Mouse (Mus musculus) left cerebral cortex, adult 2 months (tissue): ENCODE data around the gene Arid4a. TPM values are rescaled to one million over a fixed set of nuclear protein-coding genes. Genes with fewer than 3 reads are reported as not detected.

Experiments used
- DNase-seq, 2 experiments: peaks; one replicate each; pipeline ENCODE4 v3.0.0; 2021 to 2022; ENCODE audit warnings: low spot score in 2 of 2, mixed read lengths in 1 of 2; ENCODE audit errors: extremely low spot score in 1 of 2
- H3K27ac ChIP-seq: fragments of 200-600 bp; 2 replicates; pipeline ENCODE4 v1.8.1; 2022
- H3K4me3 ChIP-seq: fragments of 200-600 bp; 2 replicates; pipeline ENCODE4 v1.8.1; 2022
- CTCF ChIP-seq: fragments of 200-600 bp; IDR thresholded peaks from 2 replicates; pipeline ENCODE4 v1.8.1; 2022; ENCODE audit warnings: antibody characterized with exemption, mild to moderate bottlenecking, moderate library complexity
- intact Hi-C: fragments of 180-260 bp; cut with DNase I; formaldehyde crosslinking; loops from one replicate; pipeline ENCODE4 v1.15.1; 2025
- total RNA-seq, 2 experiments: library from RNA; stranded (reverse); gene quantifications; 2 replicates each; pipeline ENCODE4 v1.2.3; 2021

Gene Arid4a
- total RNA-seq, 2 experiments from 2014 or later = 35.2 to 36.4 TPM

GRCm38 (mm10) chr12:71046501-71046900 lies 30.7 kb downstream of the Arid4a start:
- intact Hi-C loops = loop anchor here (2.0 kb wide), 1 partner anchor 32 kb away; the partner anchor contains the start of gene Arid4a
- no peak for TF ChIP-seq CTCF
- no peak for DNase-seq
- Histone ChIP-seq H3K4me3 (no peak overlapping the region), H3K27ac (no peak overlapping the region)

- Histone ChIP-seq H3K27ac (peak overlapping the region; percentile 90), H3K4me3 (peak overlapping the region; percentile 70)
- no peak for TF ChIP-seq CTCF
- intact Hi-C loops = loop anchor here (2.0 kb wide), 1 partner anchor 33 kb away; the partner anchor contains the start of gene Arid4a
- no peak for DNase-seq
Observed at GRCm38 (mm10) chr12:71047473-71048078, 31.8 kb downstream of the Arid4a start.

GRCm38 (mm10) chr12:71048117-71048516 lies 32.3 kb downstream of the Arid4a start:
- peak overlapping the region; percentile 90 for H3K27ac ChIP-seq
- intact Hi-C loops = no loop called here
- no peak for TF ChIP-seq CTCF
- peak; percentile 93 to 94 for DNase-seq
- peak overlapping the region; percentile 70 for H3K4me3 ChIP-seq

GRCm38 (mm10) chr12:71048561-71048960 lies 32.8 kb downstream of the Arid4a start:
- no peak for TF ChIP-seq CTCF
- H3K27ac ChIP-seq = peak overlapping the region; percentile 90
- DNase-seq = no peak
- H3K4me3 ChIP-seq = peak overlapping the region; percentile 70
- intact Hi-C loops = no loop called here

DNA sequence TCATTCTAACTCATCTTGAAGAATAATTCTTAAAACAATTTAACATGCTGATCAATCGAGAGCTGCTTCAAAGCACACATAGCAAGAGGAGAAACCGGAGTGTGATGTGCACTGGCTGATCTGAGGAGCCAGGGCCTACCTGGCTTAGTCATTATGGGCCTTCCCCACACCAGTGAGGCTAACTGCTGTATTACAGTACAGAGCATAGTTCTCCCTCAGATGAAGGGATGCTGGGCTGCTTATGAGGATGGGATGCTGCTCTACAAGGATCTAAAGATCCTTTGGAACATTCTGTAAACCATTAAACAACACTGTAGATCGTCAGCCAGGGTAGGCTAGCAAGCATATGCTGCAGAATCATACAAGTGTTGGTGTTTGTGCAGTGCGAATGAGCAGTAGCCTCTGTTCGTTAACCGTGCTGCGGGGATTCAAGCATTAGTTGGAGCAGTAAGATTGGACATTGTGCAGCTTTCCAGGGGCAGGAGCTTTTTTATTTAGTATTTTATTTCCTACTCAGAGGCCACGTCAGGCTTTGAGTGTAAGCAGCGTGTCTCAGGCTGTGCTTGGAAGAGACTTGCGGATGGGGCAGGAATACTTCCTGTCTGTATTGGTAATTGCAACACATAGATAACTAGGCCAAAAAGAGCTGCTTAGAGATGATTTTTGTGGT lies 33.9 kb downstream of the Arid4a start:
- TF ChIP-seq CTCF = no peak
- Histone ChIP-seq H3K4me3 (peak overlapping the region; percentile 70), H3K27ac (peak overlapping the region; percentile 90)
- DNase-seq = peak; percentile 18 to 26
- intact Hi-C loops = loop anchor here (2.0 kb wide), 1 partner anchor 81 kb away; no protein-coding TSS in a partner anchor

GRCm38 (mm10) chr12:71051079-71051478 lies 35.3 kb downstream of the Arid4a start:
- peak; percentile 58 for TF ChIP-seq CTCF
- no peak for DNase-seq
- Histone ChIP-seq H3K4me3 (no peak overlapping the region), H3K27ac (no peak overlapping the region)
- intact Hi-C loops = loop anchor here (2.0 kb wide), 1 partner anchor 82 kb away; no protein-coding TSS in a partner anchor

DNA sequence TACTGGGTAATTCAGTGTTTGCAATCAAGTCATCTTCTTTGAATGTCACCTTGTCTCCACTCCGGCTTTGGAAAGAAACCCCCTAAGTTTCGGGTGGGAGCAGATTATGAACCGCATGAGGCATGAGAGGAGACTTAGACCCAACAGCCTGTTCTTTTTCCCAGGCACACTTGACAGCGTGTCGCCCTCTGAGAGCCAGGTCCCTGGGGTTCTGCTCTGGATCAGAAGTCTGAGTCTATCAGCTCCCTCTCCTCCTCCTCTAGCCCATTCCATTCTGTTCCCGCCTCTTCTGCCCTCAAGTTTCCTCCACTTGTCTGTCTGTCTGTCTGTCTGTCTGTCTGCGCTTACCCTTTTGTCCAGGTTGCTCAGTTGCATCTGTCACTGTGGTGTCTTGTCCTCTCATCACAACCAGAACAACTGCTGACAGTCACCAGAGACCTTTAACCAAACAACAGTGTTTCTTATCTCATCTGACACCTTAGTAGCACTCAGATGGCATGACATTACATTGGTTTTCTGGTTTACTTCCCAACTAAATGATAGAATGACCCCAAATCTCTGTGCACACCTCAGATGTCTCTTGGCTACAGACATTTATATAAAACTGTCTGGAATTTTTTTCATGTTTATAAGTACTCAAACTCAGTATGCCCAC lies 36.7 kb downstream of the Arid4a start:
- H3K27ac ChIP-seq = peak overlapping the region; percentile 28; the same call in 1 of the 2 replicates
- no peak for TF ChIP-seq CTCF

DNA sequence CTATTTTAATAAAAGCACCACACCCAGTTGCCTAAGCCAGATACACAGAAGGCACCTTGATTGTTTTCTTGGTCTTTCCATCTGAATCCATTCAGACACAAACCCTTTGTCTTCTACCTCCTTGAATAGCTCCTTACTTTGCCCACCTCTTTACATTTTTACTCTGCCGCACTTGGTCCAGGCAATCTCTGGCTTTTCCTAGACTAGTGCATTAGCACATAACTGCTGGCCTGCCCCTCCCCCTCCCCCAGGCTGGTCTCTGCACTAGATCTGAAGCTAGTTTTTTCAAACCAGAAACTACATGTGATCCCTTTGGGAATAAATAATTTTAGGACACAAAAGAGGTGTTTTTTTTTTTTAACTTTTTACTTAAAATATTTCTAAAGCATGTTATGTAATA lies 37.2 kb downstream of the Arid4a start:
- TF ChIP-seq CTCF = no peak
- peak overlapping the region; percentile 28; the same call in 1 of the 2 replicates for H3K27ac ChIP-seq
- intact Hi-C loops = no loop called here
- no peak overlapping the region for H3K4me3 ChIP-seq
- no peak for DNase-seq

More for the DNA sequence above, 36.7 kb downstream of the Arid4a start:
- no peak overlapping the region for H3K4me3 ChIP-seq
- intact Hi-C loops = no loop called here
- DNase-seq = no peak

- H3K4me3 ChIP-seq = no peak overlapping the region
- no peak for DNase-seq
- intact Hi-C loops = no loop called here
- no peak for TF ChIP-seq CTCF
- no peak overlapping the region for H3K27ac ChIP-seq
Observed at GRCm38 (mm10) chr12:71053486-71053885, 37.7 kb downstream of the Arid4a start.

- intact Hi-C loops = no loop called here
- no peak for DNase-seq
- Histone ChIP-seq H3K4me3 (no peak overlapping the region), H3K27ac (no peak overlapping the region)
- no peak for TF ChIP-seq CTCF
Observed at GRCm38 (mm10) chr12:71055537-71055936, 39.7 kb downstream of the Arid4a start.

DNA sequence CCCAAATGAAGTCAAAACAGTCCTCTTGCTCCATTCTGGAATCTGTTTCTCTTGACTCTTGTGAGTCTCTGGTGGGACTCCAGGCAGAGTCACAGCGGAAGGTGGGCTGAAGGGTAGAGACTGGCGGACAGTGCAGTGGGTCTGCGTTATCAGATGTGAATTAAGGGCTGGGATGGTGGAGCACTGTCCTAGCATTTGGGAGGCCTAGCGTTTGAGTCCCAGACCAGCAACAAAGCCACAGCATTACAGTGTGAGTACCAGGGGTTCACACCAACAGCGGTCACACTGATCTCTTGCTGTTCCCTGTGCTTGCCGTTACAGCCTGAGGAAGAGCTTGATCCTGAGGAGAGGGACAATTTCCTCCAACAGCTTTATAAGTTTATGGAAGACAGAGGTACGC lies 44.0 kb downstream of the Arid4a start:
- H3K4me3 ChIP-seq = no peak overlapping the region
- intact Hi-C loops = no loop called here
- TF ChIP-seq CTCF = no peak
- H3K27ac ChIP-seq = no peak overlapping the region
- no peak for DNase-seq

GRCm38 (mm10) chr12:71069846-71070245 lies 54.1 kb downstream of the Arid4a start:
- intact Hi-C loops = no loop called here
- no peak for TF ChIP-seq CTCF
- no peak overlapping the region for H3K4me3 ChIP-seq
- H3K27ac ChIP-seq = no peak overlapping the region
- DNase-seq = no peak
